Mouse (Mus musculus): ENCODE data around the gene Pank2. TPM values are rescaled to one million over a fixed set of nuclear protein-coding genes. Genes with fewer than 3 reads are reported as not detected.
A peak's percentile ranks its signal among the peaks of the same experiment; 100 is the strongest.

Pank2 gene
- total and polyA plus RNA-seq, 3 experiments, result 34.9 to 275 (median 71.8) TPM

DNA sequence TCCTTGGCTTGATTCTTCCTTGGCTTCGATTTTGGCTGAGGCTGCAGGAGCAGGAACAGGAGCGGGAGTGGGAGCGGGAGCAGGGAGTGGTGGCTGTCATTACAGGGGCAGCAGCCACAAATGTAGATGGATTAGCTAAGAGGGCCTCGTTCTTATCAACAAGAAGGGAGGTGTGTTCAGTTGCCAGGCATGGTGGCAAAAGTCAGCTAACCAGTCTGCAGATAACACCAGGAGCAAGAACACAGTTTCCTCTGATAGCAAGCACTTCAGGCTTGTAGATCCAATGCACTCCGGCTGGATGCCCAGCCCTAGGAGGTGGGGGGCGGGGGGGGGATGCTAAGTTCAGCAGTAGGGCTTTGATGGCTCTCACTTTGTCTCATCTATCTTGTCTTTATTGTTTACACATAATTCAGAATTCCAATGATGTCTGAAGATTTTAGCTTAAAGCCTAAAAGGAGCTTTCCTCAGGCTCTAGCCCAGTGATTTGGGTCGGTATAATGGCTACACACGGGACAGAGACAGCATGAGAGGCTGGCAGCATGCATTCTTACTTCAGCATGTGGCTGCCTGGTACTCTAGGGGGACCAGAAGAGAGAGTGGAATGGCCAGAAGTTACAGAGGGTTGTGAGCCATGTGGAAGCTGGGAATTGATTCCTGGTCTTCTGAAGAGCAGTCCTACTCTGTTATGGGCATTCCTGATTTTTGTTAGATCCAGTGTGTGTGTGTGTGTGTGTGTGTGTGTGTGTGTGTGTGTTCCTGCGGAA, 1.6 kb upstream of the Pank2 start (continued):
- TF ChIP-seq TBP (IDR thresholded peaks at IDR 0.05; ENCODE audit: low read depth, low read length) (0 out of 2 replicates have a peak, but pooled peaks have one; percentile 49), ZNF384 (IDR thresholded peaks at IDR 0.05; ENCODE audit: low read depth, low read length) (no peak), RAD21 (IDR thresholded peaks at IDR 0.05; ENCODE audit: low read depth, low read length) (no peak), CTCF (IDR thresholded peaks at IDR 0.05 in 2 of 3, conservative IDR thresholded peaks at IDR 0.05 in 1 of 3; ENCODE audit: control insufficient read depth in 1 of 3, insufficient read depth in 1 of 3, low read depth in 2 of 3, low read length in 3 of 3, poor library complexity in 1 of 3, severe bottlenecking in 1 of 3) (no peak), ZC3H11A (IDR thresholded peaks at IDR 0.05; ENCODE audit: low read depth, low read length) (0 out of 2 replicates have a peak, but pooled peaks have one; percentile 9), HCFC1 (IDR thresholded peaks at IDR 0.05; ENCODE audit: low read depth, low read length) (peak; percentile 32; the same call in 1 of the 2 replicates), ETS1 (IDR thresholded peaks at IDR 0.05; ENCODE audit: low read depth, low read length) (peak; percentile 79), MYC (IDR thresholded peaks at IDR 0.05; ENCODE audit: low read depth, low read length) (0 out of 2 replicates have a peak, but pooled peaks have one; percentile 56), POLR2AphosphoS2 (IDR thresholded peaks at IDR 0.05; ENCODE audit: low read length) (no peak), TAL1 (IDR thresholded peaks at IDR 0.05; ENCODE audit: low read length) (no peak), MAFK (IDR thresholded peaks at IDR 0.05; ENCODE audit: borderline replicate concordance, low read depth, low read length) (no peak), NELFE (IDR thresholded peaks at IDR 0.05; ENCODE audit: low read depth, low read length) (peak; percentile 26; the same call in 1 of the 2 replicates), MYB (IDR thresholded peaks at IDR 0.05; ENCODE audit: low read depth, low read length) (0 out of 2 replicates have a peak, but pooled peaks have one; percentile 8), ZMIZ1 (IDR thresholded peaks at IDR 0.05; ENCODE audit: low read depth, low read length) (no peak), ELF1 (IDR thresholded peaks at IDR 0.05; ENCODE audit: low read depth, low read length) (no peak), USF2 (IDR thresholded peaks at IDR 0.05; ENCODE audit: borderline replicate concordance in 1 of 2, insufficient read depth in 1 of 2, low read depth in 1 of 2, low read length in 2 of 2) (no peak), NRF1 (IDR thresholded peaks at IDR 0.05; ENCODE audit: insufficient read depth, low read depth, low read length, poor library complexity, severe bottlenecking) (no peak), CHD1 (IDR thresholded peaks at IDR 0.05; ENCODE audit: low read depth, low read length) (no peak), TCF12 (IDR thresholded peaks at IDR 0.05; ENCODE audit: low read depth, low read length) (peak; percentile 75), SIN3A (IDR thresholded peaks at IDR 0.05; ENCODE audit: low read length) (peak; percentile 80), MAX (IDR thresholded peaks at IDR 0.05; ENCODE audit: low read length) (peak; percentile 63), EP300 (IDR thresholded peaks at IDR 0.05; ENCODE audit: low read depth in 1 of 2, low read length in 2 of 2) (peak; percentile 70 to 78; a peak in 3 of 4 replicates), MXI1 (IDR thresholded peaks at IDR 0.05; ENCODE audit: low read depth, low read length) (peak; percentile 73; the same call in 1 of the 2 replicates)
